Mouse (Mus musculus): ENCODE measurements around the gene Ptpn3. TPM values are rescaled to one million over a fixed set of nuclear protein-coding genes. Genes with fewer than 3 reads are reported as not detected.

Ptpn3 gene
- 3.2 TPM for polyA plus RNA-seq (2015; fragmentation: Illumina TruSeq; extraction: RNeasy Lipid Tissue Mini Kit (QIAGEN cat#74804); ENCODE audit: insufficient read depth, low read depth, low replicate concordance)

GRCm38 (mm10) chr4:57301410-57302313 lies at the start of gene Ptpn3:
Ptpn3 (minus strand) TSS chr4:57301837.

GRCm38 (mm10) chr4:57143026-57143937 lies 158.4 kb downstream of the Ptpn3 start, which contains the start of gene Epb41l4b:
Epb41l4b (minus strand) TSS chr4:57143437.

Other genes with a start within 250 kb of the Ptpn3 start
- gene Epb41l4b, start 158.4 kb downstream of the Ptpn3 start, polyA plus RNA-seq (2015; fragmentation: Illumina TruSeq; extraction: RNeasy Lipid Tissue Mini Kit (QIAGEN cat#74804); ENCODE audit: insufficient read depth, low read depth, low replicate concordance) = 10.9 TPM
- not detected for gene Palm2, start 132.4 kb upstream of the Ptpn3 start, polyA plus RNA-seq (2015; fragmentation: Illumina TruSeq; extraction: RNeasy Lipid Tissue Mini Kit (QIAGEN cat#74804); ENCODE audit: insufficient read depth, low read depth, low replicate concordance)

Measured in pancreas, adult 10 weeks (tissue).